Mouse (Mus musculus) CH12F3 (cell line): ENCODE measurements around the gene Kank1.

Source experiments
- in situ Hi-C: fragments of 300-500 bp; cut with MboI; formaldehyde crosslinking; loops from 2 replicates; pipeline ENCODE4 v1.14.3; 2020; ENCODE audit warnings: low sequenced_read_pairs

The Kank1 gene

GRCm38 (mm10) chr19:25399511-25400211 is 162.9 kb downstream of the Kank1 start:
- in situ Hi-C loops, result no loop called here

GRCm38 (mm10) chr19:25400212-25400913 is 163.6 kb downstream of the Kank1 start:
- in situ Hi-C loops, result no loop called here

GRCm38 (mm10) chr19:25401521-25401920 is 164.7 kb downstream of the Kank1 start:
- in situ Hi-C loops, result no loop called here

- in situ Hi-C loops, result no loop called here
Observed at GRCm38 (mm10) chr19:25404163-25404562, 167.4 kb downstream of the Kank1 start.

- in situ Hi-C loops, result no loop called here
Observed at GRCm38 (mm10) chr19:25405987-25406386, 169.2 kb downstream of the Kank1 start.

GRCm38 (mm10) chr19:25406481-25407184 is 169.9 kb downstream of the Kank1 start:
- in situ Hi-C loops, result no loop called here

GRCm38 (mm10) chr19:25407185-25407886 is 170.6 kb downstream of the Kank1 start:
- in situ Hi-C loops, result no loop called here

- in situ Hi-C loops, result no loop called here
Observed at GRCm38 (mm10) chr19:25407887-25408236, 171.1 kb downstream of the Kank1 start.

GRCm38 (mm10) chr19:25409239-25409638 is 172.5 kb downstream of the Kank1 start:
- in situ Hi-C loops, result no loop called here

- in situ Hi-C loops, result no loop called here
Observed at GRCm38 (mm10) chr19:25411353-25411752, 174.6 kb downstream of the Kank1 start.

- in situ Hi-C loops, result no loop called here
Observed at GRCm38 (mm10) chr19:25415448-25415847, 178.7 kb downstream of the Kank1 start.

- in situ Hi-C loops, result no loop called here
Observed at GRCm38 (mm10) chr19:25417671-25418070, 180.9 kb downstream of the Kank1 start.

- in situ Hi-C loops, result no loop called here
Observed at GRCm38 (mm10) chr19:25419983-25420382, 183.2 kb downstream of the Kank1 start.

GRCm38 (mm10) chr19:25422096-25422495 is 185.3 kb downstream of the Kank1 start:
- in situ Hi-C loops, result no loop called here

GRCm38 (mm10) chr19:25423371-25423770 is 186.6 kb downstream of the Kank1 start:
- in situ Hi-C loops, result no loop called here

- in situ Hi-C loops, result no loop called here
Observed at GRCm38 (mm10) chr19:25426431-25426830, 189.7 kb downstream of the Kank1 start.

GRCm38 (mm10) chr19:25427886-25428285 is 191.1 kb downstream of the Kank1 start:
- in situ Hi-C loops, result no loop called here

GRCm38 (mm10) chr19:25428338-25428962 is 191.7 kb downstream of the Kank1 start:
- in situ Hi-C loops, result no loop called here

GRCm38 (mm10) chr19:25431431-25431830 is 194.7 kb downstream of the Kank1 start:
- in situ Hi-C loops, result no loop called here

GRCm38 (mm10) chr19:25431909-25432308 is 195.1 kb downstream of the Kank1 start:
- in situ Hi-C loops, result no loop called here

GRCm38 (mm10) chr19:25433169-25433690 is 196.5 kb downstream of the Kank1 start:
- in situ Hi-C loops, result no loop called here
